Mouse (Mus musculus) thymus, adult 18-20 months (tissue): ENCODE data around the gene Cd151.

Source experiments
- DNase-seq, 2 experiments: peaks; one replicate each; pipeline ENCODE4 v3.0.0; 2022; ENCODE audit warnings: mixed read lengths in 2 of 2

The Cd151 gene

DNA sequence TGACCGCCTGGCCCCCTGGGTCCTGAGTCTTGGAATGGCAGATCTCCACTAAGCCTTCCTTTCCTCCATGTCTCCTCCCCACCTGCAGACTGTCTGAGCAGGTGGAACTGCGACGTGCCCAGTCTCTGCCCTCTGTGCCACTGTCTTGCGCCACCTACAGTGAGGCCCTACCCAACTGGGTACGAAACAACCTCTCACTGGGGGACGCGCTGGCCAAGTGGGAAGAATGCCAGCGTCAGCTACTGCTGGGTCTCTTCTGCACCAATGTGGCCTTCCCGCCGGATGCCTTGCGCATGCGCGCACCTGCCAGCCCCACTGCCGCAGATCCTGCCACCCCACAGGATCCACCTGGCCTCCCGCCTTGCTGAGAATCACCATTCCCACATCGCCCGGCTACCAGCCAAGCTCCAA is 7.9 kb upstream of the Cd151 start:
- no peak for DNase-seq

DNA sequence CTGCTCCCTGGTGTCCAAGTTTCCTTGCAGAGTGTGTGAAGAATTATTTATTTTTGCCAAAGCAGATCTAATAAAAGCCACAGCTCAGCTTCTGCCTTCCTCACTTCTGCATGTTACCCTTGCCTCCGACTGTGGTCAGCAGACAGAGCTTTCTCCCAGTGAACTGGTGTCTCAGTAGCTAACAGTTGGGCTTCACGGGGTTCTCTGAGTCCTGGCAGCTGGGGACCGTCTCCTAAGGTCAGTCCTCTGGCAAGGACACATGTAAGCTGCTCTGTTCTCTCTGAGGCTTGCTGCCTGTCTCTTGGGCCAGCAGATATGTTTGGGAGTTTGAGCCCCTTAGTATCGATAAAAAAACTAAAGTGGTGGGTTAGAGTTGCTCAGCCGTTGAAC is 7.2 kb upstream of the Cd151 start:
- no peak for DNase-seq

DNA sequence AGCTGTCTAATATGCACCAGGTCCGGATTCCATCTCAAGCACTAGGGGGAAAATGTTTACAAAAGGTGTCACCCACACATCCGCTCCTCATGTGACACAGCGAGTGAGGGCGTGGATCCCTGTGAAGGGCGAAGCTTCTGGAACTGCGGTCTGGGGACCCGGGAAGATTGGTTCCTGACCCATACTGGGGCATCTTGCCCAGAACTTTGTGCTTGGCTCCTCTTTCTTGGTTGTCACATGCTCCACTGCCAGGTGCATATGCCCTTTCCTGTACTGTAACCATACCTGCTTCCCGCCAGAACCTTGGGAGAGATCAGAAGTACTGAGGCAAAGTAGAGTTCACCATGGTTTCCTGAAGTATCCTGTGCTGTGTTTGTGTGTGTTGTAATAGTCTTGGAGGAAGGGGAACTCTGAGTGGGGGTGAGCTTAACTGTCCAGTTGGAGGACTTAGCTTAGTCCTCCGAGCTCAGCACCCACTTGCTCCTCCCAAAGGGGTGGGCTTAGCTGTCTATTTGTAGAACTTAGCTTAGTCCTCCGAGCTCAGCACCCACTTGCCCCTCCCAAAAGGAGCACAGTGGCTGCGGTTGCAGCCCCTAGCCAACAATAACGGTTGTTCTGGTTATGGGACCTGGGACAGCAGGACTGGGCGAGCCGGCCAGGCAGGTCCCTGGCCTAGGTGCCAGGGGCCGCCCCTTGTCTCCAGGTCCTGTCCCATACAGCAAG is 6.6 kb upstream of the Cd151 start, which contains the start of gene Cracr2b:
Gene Cracr2b, plus strand, starts transcription at position 704 of the 723 bp plus-strand sequence.
- DNase-seq = no peak

DNA sequence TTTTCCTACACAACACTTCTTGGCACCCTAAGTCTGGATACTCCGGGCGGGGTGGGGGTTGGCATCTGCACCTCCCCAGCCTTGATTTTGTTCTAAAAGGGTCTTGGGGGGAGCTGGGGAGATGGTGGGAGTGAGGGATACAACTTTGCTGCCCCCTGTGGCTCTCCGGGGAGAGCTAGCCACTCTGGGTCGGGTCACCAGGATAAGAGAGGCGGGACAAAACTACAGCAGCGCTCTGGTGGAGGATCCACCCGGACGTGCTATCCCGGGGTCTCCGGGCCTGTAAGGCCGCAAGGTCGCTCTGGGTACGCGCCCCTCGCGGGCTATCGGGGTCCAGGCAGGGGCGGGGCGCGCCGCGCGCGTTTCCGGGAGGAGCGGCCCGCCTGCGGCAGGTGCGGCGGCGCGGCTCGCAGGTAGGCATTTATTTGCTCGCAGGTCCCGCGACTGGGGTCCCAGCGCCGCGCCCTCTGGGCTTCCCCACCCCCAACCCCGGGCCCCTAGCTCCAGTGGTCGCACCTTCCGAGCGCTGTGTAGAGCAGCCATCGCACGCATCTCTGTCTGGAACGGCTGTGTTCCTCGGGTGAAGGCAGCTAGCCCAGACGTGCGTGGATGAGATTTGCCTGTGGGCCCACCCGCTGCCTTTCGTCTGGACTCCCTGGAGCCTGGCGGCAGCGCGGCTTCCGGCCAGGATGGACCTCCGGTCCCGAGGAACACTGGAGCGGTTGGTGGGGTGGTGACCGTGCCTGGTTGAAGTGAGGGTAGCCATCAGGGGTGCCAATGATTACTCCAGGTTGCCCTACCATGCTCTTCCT is 5.5 kb upstream of the Cd151 start:
- DNase-seq = no peak

DNA sequence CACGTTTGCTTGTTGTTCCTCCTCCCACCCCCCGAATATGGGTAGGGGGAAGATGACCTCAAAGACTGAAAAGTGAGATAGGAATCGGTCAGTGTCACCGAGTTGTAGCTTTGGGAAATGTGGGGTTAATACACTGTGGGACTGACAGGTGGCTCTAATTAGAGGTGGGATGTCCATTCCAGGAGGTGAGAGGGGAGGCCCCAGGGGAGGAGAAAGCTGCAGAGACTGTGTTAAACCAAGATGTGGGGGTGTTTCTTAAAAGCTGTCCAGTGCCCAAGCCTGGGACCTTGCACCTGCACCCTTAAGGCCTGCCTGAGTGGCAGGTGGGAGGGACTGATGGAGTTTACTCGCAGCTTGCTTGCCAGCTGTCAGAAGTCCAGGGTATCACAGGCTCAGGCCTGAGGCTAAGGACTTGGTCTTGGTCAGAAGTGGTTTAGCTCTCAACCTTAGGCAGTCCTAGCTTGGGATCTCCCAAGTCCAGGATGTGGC is 4.8 kb upstream of the Cd151 start:
- no peak for DNase-seq

DNA sequence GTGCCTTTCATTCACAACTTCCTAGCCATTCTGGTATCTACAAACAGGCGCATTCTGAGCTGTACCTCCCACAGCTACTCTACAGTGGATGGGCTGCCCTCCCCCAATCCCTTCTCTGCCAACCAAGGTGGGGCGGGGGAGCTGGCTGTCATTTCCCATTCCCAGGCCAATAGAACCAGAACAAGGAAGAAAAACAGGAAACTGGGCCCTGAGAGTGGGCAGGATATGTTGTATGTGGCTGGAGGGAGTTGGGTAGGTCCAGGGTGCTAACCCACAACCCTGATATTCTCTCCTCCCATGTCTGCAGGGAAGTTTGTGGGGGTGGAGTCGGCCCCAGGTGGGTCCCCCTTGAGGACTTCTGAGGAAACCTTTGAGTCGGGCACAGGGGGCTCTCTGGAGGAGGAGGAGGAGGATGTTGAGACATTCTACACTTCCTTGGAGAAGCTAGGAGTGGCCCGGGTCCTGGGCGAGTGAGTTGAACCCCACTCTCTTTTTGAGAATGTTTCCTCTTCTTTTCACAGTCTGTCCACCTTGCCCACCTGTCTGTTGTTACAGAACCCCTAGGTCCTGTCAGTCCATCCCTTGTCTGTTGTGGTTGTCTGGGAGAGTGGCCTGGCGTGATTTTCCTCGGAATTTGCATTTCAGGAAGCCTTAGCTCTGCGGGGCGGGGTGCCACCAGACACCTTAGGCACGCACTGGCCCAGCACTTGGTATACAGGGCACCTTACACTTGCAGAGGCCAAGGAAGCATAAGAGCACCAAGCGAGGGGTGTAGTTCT is 3.2 kb upstream of the Cd151 start:
- no peak for DNase-seq

DNA sequence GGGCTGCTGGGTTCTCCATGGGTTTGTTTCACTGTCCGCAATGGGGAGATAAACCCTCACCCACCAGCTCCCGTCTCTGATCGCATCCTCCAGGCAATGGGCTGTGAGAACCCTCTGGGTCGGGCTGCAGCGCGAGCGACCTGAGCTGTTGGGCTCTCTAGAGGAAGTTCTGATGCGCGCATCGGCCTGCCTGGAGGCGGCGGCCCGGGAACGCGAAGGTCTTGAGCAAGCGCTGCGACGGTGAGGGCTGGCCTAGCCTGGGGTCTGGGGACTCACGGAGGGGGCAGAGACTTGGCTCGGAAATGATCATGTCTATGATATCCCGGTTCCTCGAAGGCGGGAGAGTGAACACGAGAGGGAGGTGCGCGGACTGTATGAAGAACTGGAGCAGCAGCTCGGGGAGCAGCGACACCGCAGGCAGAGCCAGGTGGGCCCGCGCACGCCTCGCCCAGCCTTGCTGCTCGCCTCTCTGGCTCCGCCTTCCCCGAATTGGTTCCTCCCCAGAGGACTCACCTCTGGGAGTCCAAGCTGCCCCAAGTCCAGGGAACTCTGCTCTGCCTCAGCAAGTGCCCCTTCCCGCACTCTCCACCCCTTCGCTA is 2.5 kb upstream of the Cd151 start:
- no peak for DNase-seq

DNA sequence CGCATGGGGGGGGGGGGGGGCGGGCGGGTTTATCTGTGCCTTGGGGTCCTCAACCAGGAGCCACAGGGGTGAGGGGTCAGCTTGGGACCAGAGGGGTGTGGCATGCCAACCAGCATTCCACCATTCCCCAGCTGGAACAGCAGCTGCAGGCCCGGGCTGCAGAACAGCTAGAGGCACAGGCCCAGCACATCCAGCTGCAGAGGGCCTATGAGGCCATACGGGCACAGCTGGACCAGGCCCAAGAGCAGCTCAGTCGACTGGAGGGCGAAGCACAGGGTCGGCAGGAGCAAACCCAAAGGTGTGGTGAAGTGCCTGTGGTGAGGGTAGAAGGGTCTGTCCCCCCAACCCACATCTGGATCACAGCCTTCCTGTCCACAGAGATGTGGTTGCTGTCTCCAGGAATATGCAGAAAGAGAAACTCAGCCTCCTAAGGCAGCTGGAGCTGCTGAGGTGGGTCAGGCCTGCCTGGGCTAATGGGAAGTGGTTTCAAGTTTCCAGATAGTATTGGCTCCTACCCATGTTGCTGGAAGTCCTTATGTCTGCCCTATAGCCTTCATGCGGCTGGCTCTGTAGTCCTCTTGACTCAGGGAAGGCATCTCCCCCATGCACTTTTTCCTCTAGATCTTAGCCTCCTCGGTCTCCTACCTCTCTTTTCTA is 1.7 kb upstream of the Cd151 start:
- no peak for DNase-seq

DNA sequence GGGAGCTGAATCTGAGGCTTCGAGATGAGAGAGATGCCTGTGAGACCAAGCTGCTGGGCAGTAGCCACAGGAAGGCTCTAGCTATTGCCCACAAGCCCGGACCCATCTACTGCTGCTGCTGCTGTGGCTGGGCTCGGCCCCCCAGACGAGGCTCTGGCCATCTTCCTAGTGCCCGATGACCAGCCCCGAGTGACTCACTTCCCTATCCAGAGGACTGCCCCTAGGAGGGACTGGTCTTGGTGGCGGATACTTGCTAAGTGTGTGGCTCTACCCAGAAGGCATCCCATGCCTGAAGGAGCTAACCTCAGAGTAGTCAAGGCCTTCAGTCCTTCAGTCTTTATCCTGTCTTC is 1.2 kb upstream of the Cd151 start:
- DNase-seq = no peak

DNA sequence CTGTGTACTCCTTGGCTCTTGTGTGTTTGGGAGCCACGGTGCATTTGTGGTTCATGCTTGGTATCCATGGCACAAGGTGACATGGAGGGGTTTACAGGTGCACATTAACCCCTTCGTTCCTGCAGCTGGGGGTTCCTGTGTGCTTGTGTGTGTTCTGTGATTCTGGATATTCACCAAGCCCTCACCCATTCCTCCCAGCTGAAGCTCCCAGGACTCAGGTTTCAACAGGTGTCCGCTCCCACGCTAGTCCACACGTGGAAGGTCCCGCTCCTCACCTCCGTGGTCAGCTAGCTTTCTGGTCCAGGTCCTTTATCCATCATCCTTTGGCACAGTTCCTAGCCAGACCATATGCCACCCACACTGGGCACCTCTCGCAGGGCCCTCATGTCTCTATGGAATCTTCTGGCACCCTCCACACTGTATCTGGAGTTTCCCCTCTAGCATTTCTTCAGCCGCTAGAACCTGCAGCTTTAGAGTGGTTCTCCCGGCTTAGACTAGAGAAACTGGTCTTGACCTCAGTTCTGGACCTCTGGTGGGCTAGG is 514 bp upstream of the Cd151 start:
- no peak for DNase-seq

DNA sequence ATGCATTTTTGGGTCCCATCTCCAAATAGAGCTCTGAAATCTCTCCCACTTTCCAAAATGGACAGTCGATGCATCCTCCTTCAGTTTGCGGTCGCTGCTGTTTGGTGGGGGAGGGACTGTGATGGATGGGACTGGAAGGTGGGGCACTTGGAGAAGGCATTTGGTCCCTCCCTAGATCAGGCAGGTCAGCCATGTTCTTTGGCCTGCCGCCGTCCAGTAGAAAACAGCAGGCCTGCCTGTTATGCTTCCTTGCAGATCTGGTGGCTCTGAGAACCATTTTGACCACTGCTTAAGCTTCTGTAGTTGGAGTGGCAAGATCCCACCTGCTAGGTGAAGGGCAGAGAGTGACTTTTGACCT is 951 bp downstream of the Cd151 start:
- DNase-seq = no peak

DNA sequence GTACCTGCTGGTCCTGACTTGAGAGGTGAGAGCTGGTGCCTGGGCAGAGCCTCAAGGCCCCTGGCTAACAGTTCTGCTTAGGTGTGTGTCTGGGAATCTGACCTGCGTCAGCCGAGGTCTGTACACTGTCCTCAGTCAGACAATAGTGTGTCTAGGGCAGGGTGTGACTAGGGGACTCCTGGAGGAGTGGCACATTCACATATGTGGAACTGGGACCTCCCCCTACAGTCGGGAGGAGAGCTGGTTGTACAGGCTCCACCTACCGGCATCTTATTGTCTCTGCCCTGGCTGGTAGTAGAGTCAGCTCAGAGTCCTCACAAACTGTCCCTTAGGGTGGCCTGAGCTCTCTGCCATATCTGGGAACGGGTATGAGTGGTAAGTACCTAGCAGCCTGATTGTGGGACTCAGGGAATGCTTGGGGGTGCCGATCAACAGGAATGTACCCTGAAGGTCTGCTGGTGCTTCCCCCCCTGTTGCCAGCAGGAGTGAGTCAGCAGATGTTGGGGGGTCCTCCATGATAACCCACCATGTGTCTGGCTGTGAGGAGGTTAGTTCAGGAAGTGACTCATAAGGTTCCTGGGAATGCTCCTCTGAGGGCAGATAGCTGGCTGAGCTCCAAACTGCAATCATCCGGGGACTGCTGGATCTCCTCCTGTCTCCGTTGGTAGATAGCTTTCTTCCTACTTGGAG is 1.5 kb downstream of the Cd151 start:
- DNase-seq = peak; percentile 33 to 50

DNA sequence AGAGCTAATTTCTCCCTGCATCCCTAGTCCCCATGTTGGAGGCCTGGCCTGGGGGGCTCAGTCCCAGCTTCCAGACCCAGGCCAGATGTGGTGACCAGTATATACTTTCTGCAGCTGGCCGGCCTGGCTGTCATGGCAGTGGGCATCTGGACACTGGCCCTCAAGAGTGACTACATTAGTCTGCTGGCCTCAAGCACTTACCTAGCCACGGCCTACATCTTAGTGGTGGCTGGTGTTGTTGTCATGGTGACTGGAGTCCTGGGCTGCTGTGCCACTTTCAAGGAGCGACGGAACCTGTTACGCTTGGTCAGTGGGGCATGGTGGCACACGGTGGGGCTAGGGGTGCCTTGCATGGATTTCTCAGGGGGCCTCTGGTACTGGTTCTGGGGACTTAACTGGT is 2.2 kb downstream of the Cd151 start:
- no peak for DNase-seq

DNA sequence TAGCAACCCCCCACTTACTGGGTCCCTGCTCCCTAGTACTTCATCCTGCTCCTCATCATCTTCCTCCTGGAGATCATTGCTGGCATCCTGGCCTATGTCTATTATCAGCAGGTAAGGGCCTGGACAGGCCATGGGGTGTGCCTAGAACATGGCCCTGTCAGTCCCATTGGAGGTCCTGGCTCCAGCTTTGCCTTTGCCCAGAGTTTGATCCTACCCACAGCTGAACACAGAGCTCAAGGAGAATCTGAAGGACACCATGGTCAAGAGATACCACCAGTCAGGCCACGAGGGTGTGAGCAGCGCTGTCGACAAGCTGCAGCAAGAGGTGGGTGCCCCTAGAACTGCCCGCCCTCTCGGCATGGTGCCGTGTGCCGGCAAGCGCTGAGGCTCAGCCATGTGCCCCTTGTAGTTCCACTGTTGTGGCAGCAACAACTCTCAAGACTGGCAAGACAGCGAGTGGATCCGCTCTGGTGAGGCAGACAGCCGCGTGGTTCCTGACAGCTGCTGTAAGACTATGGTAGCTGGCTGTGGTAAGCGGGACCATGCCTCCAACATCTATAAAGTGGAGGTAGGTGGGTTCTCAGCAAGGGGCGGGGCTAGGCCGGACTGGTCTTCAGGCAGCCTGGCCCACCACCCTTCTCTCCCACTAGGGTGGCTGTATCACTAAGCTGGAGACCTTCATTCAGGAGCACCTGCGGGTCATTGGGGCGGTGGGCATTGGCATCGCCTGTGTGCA is 2.9 kb downstream of the Cd151 start:
- no peak for DNase-seq

DNA sequence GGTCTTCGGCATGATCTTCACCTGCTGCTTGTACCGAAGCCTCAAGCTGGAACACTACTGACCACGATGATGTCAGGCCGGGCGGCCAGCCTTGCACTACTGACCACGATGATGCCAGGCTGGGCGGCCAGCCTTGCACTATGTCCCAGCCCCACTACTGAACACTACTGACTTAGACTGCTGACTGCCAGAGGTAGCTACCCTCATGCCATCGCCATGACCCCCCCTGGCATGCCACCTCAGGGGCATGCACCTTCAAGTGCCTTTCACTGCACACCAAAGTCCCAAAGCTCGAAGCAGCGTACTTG is 3.4 kb downstream of the Cd151 start:
- DNase-seq = no peak

DNA sequence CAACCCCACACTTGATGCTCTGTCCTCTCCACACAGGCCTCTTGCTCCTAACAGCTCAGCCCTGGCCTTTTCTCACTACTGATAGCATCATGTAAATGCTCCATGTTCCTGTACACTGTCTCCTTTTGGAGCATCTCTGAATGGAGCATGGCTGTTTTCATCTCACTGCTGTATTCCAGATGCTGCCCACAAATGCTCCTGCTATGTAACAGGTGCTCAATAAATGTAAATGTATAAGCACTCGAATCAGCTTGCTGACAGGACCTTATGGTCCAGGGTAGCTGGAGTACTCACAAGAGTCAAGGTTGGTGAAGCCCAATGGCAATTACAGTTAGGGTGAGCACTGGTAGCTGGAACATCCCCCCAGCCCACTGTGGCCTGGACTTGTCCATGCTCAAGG is 4.0 kb downstream of the Cd151 start:
- DNase-seq = no peak

DNA sequence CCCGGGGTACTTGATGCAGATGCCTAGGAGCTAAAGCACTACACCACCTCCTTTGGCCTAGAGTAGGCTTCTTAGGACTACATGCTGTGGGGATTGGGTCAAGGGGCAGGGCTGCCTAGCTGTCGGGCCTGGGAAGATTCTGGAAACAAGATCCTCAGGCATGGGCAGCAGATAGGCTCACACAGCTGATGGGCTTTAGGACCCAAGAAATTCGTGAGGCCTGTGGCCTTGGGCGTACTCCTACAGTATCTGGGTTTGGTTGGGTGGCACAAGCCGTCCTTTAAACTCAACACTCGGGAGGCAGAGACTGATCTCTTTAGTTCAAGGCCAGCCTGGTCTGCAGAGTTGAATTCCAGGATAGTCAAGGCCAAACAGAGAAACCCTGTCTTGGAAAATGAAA is 5.0 kb downstream of the Cd151 start:
- no peak for DNase-seq

DNA sequence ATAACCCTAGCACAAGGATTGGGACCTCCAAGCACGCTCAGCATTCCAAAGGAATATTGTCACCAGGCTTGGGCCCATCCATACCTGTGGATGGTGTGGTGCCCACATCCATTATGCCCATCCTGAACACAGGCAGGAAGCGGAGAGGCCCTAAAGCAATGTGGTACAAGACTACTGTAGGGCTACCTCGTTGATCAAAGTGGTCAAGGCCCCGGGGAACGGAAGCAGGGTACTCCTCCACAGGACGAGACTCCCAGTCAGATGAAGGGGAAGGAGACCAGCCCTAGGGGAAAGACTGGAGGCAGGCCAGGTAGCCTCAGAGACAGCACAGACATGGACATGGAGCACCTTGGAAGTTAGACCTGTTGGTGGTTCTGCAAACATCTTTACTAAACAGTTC is 5.6 kb downstream of the Cd151 start:
- no peak for DNase-seq

DNA sequence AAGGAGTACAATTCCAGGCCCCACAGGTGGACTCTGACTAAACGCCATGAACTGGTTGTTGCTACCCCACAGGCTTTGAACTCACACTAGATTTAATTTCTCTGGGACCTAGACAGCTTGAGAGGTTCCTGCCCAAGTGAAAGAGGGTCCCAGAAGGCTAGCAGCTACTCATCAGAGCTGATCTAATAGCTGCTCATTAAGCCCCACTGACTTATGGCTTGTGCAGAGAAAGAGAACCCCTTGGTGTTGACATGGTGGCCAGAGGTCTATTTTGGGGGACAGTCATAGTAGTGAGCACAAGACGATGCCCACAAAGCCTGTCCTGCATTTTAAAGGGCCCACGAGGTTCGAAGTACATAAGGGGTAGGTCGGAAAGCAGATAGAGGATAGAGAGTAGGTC is 7.0 kb downstream of the Cd151 start:
- no peak for DNase-seq

DNA sequence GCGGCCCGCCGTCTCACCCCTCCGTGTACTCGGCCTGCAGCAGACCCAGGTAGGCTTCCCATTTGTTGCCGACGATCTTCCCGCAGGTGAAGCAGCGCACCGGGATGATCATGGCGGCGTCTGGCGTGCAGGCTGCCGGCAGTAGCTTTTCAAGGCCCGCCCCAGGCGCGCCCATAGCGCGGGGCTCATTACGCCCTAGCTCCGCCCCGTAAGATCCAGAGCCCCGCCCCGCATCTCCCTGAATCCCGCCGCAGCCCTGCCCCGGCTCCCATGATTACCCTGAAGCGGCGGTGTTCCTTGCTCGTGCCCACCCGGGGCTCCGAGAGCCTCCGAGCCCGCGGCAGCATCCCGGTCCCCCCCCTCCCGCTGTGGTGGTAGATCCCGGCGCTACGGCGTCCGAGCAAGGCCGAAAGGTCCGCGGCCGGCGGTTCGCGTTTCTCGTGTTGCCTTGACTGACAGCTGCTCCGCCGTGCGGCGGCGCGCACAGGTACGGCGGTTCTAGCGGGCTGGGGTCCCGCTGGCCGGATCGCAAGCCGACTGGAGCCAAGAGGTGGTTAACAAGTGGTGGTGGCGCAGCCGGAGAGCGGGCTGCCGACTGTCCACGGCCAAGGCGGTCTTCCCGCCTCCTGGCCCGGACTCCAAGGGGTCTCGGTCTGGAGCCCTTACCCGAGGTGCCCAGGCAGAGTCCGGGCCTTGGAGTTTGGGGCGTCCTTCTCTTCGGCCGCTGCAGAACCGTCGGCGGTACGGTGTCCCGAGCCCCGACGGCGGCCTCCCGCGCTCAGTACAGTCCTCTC is 8.0 kb downstream of the Cd151 start, which contains the start of the genes Polr2l and Tspan4:
Gene Polr2l, minus strand, starts transcription at position 122 of the 794 bp plus-strand sequence.
Gene Tspan4, plus strand, starts transcription at position 230 of the 794 bp plus-strand sequence.
- peak; percentile 66 to 74 for DNase-seq
